Mouse (Mus musculus): ENCODE measurements around the gene Ripply2. TPM values are rescaled to one million over a fixed set of nuclear protein-coding genes. Genes with fewer than 3 reads are reported as not detected.

The Ripply2 gene
- polyA plus RNA-seq, 1 experiment from 2014 or later: 4.3 TPM

- Histone ChIP-seq H3K9me3 (replicated peaks; ENCODE audit: control insufficient read depth, low read length) (no peaks in the 10 kb centered on the region), H3K27me3 (replicated peaks; ENCODE audit: control insufficient read depth, insufficient read depth, low read length) (no peaks in the 10 kb centered on the region; the same call in 1 of the 2 replicates), H3K27ac (ENCODE audit: low read depth, low read length) (no peak overlapping the region), H3K36me3 (ENCODE audit: control insufficient read depth, insufficient read depth, low read length) (no peaks in the 10 kb centered on the region), H3K4me3 (ENCODE audit: low read depth, low read length) (no peak overlapping the region), H3K4me1 (ENCODE audit: control insufficient read depth, insufficient read depth, low read length) (0 out of 2 replicates have a peak, but pooled peaks cover 3% of the 10 kb centered on the region), H3K9ac (ENCODE audit: low read length) (no peak overlapping the region), H3K4me2 (ENCODE audit: low read length) (no peak overlapping the region)
- WGBS: 46% methylated on average over 1 of the region's 1 CpGs
- ATAC-seq (peak; percentile 86), DNase-seq (ENCODE audit: low spot score) (peak; percentile 63)
These were observed 6.4 kb upstream of the Ripply2 start for GRCm38 (mm10) chr9:87008919-87009318.

DNA sequence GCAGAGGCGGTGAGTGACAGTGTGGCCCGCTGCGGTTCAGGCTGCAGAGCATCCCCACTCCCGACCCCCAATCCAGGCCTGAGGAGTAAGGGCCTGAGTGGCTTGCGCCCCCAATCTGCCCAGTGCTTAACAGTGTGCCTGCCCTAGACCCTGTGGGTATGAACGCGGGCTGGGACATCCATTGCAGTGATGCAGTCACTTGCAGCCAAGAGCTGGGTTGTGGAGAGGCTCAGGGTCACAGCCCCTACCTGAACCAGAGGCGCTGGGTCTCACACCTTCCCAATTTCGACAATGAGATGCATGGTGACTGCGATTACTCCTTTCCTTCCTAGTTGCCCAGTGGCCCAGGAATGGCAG is 579 bp downstream of the Ripply2 start:
- H3K4me3 ChIP-seq (ENCODE audit: low read depth, low read length): peak overlapping the region; percentile 53
- peaks cover 12% of the 10 kb centered on the region for H3K27me3 ChIP-seq (replicated peaks; ENCODE audit: control insufficient read depth, insufficient read depth, low read length)
- DNase-seq (ENCODE audit: low spot score) (no peak), ATAC-seq (peak; percentile 68)
- no peaks in the 10 kb centered on the region for H3K9me3 ChIP-seq (replicated peaks; ENCODE audit: control insufficient read depth, low read length)
- H3K36me3 ChIP-seq (ENCODE audit: control insufficient read depth, insufficient read depth, low read length): no peaks in the 10 kb centered on the region
- peak overlapping the region; percentile 89 for H3K4me2 ChIP-seq (ENCODE audit: low read length)
- no peak overlapping the region for H3K27ac ChIP-seq (ENCODE audit: low read depth, low read length)
- no peaks in the 10 kb centered on the region for H3K4me1 ChIP-seq (ENCODE audit: control insufficient read depth, insufficient read depth, low read length)
- WGBS: 6% methylated on average over 10 of the region's 10 CpGs
- H3K9ac ChIP-seq (ENCODE audit: low read length): peak overlapping the region; percentile 72

DNA sequence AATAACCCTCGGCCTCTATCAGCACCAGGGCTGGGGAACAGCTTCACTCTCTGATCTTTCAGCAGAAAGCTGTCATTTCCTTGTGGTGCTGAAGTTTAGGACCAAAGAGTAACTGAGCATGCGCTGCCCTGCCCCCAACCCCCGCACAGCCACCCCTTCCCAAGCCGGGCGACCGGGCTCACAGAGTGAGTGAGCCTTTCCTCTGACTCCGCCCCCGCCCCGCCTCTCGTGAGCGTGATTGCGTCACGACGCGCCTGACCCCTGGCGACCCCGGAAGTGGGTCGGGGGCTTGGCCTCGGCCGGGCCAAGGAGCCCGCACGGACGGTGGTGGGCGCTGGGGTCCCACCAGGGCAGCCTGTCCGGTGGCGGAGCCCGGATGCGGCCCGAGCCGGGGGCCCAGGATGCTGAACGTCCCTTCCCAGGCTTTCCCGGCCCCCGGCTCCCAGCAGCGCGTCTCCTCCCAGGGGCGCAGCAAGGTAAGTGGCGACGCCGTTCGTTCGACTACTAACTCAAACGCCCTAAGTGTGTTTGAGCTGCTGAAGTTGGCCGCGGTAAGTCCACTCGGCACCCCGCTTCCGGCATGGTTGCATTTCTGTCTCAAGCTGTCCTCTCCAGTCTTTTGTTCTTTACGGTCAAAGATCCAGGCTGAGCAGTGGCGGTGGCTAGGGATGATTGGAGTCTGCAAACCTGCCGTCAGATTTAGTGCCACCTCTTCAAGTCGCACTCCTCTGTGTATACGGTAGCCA is 6.6 kb downstream of the Ripply2 start, which contains the start of gene Cyb5r4:
Gene Cyb5r4, plus strand, starts transcription at position 237 of the 746 bp plus-strand sequence.
- H3K9ac ChIP-seq (ENCODE audit: low read length): peak within 1 kb of the TSS; percentile 77
- H3K4me3 ChIP-seq (ENCODE audit: low read depth, low read length): peak within 1 kb of the TSS; percentile 68
- DNase-seq (ENCODE audit: low spot score) (peak; percentile 98), ATAC-seq (peak; percentile 99)
- peak within 1 kb of the TSS; percentile 64 for H3K27ac ChIP-seq (ENCODE audit: low read depth, low read length)
- H3K4me2 ChIP-seq (ENCODE audit: low read length): peak within 1 kb of the TSS; percentile 53
- H3K27me3 ChIP-seq (replicated peaks; ENCODE audit: control insufficient read depth, insufficient read depth, low read length): no peaks in the 10 kb centered on the region
- no peaks in the 10 kb centered on the region for H3K9me3 ChIP-seq (replicated peaks; ENCODE audit: control insufficient read depth, low read length)
- WGBS: under 1% methylated on average over 51 of the region's 52 CpGs
- H3K36me3 ChIP-seq (ENCODE audit: control insufficient read depth, insufficient read depth, low read length): no peaks in the 10 kb centered on the region
- H3K4me1 ChIP-seq (ENCODE audit: control insufficient read depth, insufficient read depth, low read length): peaks cover 7% of the 10 kb centered on the region

GRCm38 (mm10) chr9:87025764-87026163 is 10.4 kb downstream of the Ripply2 start:
- H3K36me3 ChIP-seq (ENCODE audit: control insufficient read depth, insufficient read depth, low read length): no peaks in the 10 kb centered on the region; the same call in 1 of the 2 replicates
- DNase-seq (ENCODE audit: low spot score) (no peak), ATAC-seq (no peak)
- no peak overlapping the region for H3K27ac ChIP-seq (ENCODE audit: low read depth, low read length)
- no peak overlapping the region for H3K9ac ChIP-seq (ENCODE audit: low read length)
- no peak overlapping the region for H3K4me3 ChIP-seq (ENCODE audit: low read depth, low read length)
- no peak overlapping the region for H3K4me2 ChIP-seq (ENCODE audit: low read length)
- no peaks in the 10 kb centered on the region for H3K27me3 ChIP-seq (replicated peaks; ENCODE audit: control insufficient read depth, insufficient read depth, low read length)
- peaks cover 7% of the 10 kb centered on the region for H3K4me1 ChIP-seq (ENCODE audit: control insufficient read depth, insufficient read depth, low read length)
- H3K9me3 ChIP-seq (replicated peaks; ENCODE audit: control insufficient read depth, low read length): no peaks in the 10 kb centered on the region
- 85% methylated on average over 6 of the region's 6 CpGs for WGBS

GRCm38 (mm10) chr9:87027423-87028084 is 12.2 kb downstream of the Ripply2 start:
- ATAC-seq (peak; percentile 74), DNase-seq (ENCODE audit: low spot score) (peak; percentile 87)
- Histone ChIP-seq H3K27me3 (replicated peaks; ENCODE audit: control insufficient read depth, insufficient read depth, low read length) (no peaks in the 10 kb centered on the region), H3K9ac (ENCODE audit: low read length) (no peak overlapping the region), H3K9me3 (replicated peaks; ENCODE audit: control insufficient read depth, low read length) (no peaks in the 10 kb centered on the region), H3K4me3 (ENCODE audit: low read depth, low read length) (no peak overlapping the region), H3K4me2 (ENCODE audit: low read length) (no peak overlapping the region), H3K4me1 (ENCODE audit: control insufficient read depth, insufficient read depth, low read length) (peaks cover 6% of the 10 kb centered on the region), H3K27ac (ENCODE audit: low read depth, low read length) (no peak overlapping the region), H3K36me3 (ENCODE audit: control insufficient read depth, insufficient read depth, low read length) (peaks cover 5% of the 10 kb centered on the region; the same call in 1 of the 2 replicates)
- WGBS: 42% methylated on average over 8 of the region's 8 CpGs

GRCm38 (mm10) chr9:87032196-87032595 is 16.9 kb downstream of the Ripply2 start:
- Histone ChIP-seq H3K4me1 (ENCODE audit: control insufficient read depth, insufficient read depth, low read length) (no peaks in the 10 kb centered on the region), H3K4me3 (ENCODE audit: low read depth, low read length) (no peak overlapping the region), H3K9ac (ENCODE audit: low read length) (no peak overlapping the region), H3K27ac (ENCODE audit: low read depth, low read length) (no peak overlapping the region), H3K4me2 (ENCODE audit: low read length) (no peak overlapping the region), H3K27me3 (replicated peaks; ENCODE audit: control insufficient read depth, insufficient read depth, low read length) (no peaks in the 10 kb centered on the region), H3K9me3 (replicated peaks; ENCODE audit: control insufficient read depth, low read length) (no peaks in the 10 kb centered on the region), H3K36me3 (ENCODE audit: control insufficient read depth, insufficient read depth, low read length) (peaks cover 27% of the 10 kb centered on the region)
- ATAC-seq (no peak), DNase-seq (ENCODE audit: low spot score) (no peak)
- WGBS: 95% methylated on average over 4 of the region's 4 CpGs

- WGBS: 84% methylated on average over 2 of the region's 2 CpGs
- H3K27ac ChIP-seq (ENCODE audit: low read depth, low read length): no peak overlapping the region
These were observed 19.7 kb downstream of the Ripply2 start for GRCm38 (mm10) chr9:87034831-87035580.

DNA sequence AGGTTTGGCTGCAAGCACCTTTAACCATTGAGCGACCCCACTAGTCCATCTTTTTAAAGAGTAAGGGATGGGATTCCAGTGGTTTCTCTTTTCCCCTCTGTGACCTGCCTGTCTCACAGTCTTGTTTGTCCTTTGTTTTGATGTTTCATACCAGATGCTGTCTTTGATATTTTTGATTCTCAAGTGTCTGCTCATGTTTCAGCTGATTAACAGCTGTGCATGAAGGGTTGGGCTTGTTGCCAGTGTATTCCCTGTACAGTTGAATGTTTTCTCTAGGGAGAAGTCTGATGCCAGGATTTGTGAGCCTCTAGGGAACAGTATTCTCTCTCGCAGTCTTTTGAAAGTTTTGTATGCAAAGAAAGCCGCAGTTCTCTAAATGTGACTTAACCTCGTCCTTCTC is 34.1 kb downstream of the Ripply2 start:
- 65% methylated on average over 4 of the region's 4 CpGs for WGBS
- peak; percentile 70 for DNase-seq (ENCODE audit: low spot score)
- Histone ChIP-seq H3K9ac (ENCODE audit: low read length) (no peak overlapping the region), H3K4me1 (ENCODE audit: control insufficient read depth, insufficient read depth, low read length) (no peaks in the 10 kb centered on the region), H3K9me3 (replicated peaks; ENCODE audit: control insufficient read depth, low read length) (no peaks in the 10 kb centered on the region), H3K4me3 (ENCODE audit: low read depth, low read length) (no peak overlapping the region), H3K4me2 (ENCODE audit: low read length) (no peak overlapping the region), H3K27me3 (replicated peaks; ENCODE audit: control insufficient read depth, insufficient read depth, low read length) (no peaks in the 10 kb centered on the region), H3K36me3 (ENCODE audit: control insufficient read depth, insufficient read depth, low read length) (peaks cover 20% of the 10 kb centered on the region), H3K27ac (ENCODE audit: low read depth, low read length) (no peak overlapping the region)
- ATAC-seq: peak; percentile 40; the same call in 1 of the 2 replicates

More at GRCm38 (mm10) chr9:87034831-87035580, 19.7 kb downstream of the Ripply2 start:
- no peaks in the 10 kb centered on the region for H3K4me1 ChIP-seq (ENCODE audit: control insufficient read depth, insufficient read depth, low read length)
- H3K27me3 ChIP-seq (replicated peaks; ENCODE audit: control insufficient read depth, insufficient read depth, low read length): no peaks in the 10 kb centered on the region
- no peak overlapping the region for H3K4me3 ChIP-seq (ENCODE audit: low read depth, low read length)
- ATAC-seq (no peak), DNase-seq (ENCODE audit: low spot score) (no peak)
- no peak overlapping the region for H3K9ac ChIP-seq (ENCODE audit: low read length)
- H3K4me2 ChIP-seq (ENCODE audit: low read length): no peak overlapping the region
- peaks cover 27% of the 10 kb centered on the region for H3K36me3 ChIP-seq (ENCODE audit: control insufficient read depth, insufficient read depth, low read length)
- no peaks in the 10 kb centered on the region for H3K9me3 ChIP-seq (replicated peaks; ENCODE audit: control insufficient read depth, low read length)
